Mouse (Mus musculus) liver, postnatal 0 days (tissue): ENCODE measurements at regions not wholly inside any gene's neighbourhood (a gene's known extent, or its start where the extent isn't known, plus 50 kb on each side); places are given as distances from the start of the nearest gene placed in this dataset.

Experiments
- CTCF ChIP-seq: sonication (generic); IDR thresholded peaks from 2 replicates; pipeline ENCODE4 v1.5.1; 2016; ENCODE audit warnings: antibody characterized with exemption, low read depth
- EP300 ChIP-seq: IDR thresholded peaks from 2 replicates; pipeline ENCODE4 v1.6.1; 2016; ENCODE audit warnings: antibody characterized with exemption, low read depth, mild to moderate bottlenecking

DNA sequence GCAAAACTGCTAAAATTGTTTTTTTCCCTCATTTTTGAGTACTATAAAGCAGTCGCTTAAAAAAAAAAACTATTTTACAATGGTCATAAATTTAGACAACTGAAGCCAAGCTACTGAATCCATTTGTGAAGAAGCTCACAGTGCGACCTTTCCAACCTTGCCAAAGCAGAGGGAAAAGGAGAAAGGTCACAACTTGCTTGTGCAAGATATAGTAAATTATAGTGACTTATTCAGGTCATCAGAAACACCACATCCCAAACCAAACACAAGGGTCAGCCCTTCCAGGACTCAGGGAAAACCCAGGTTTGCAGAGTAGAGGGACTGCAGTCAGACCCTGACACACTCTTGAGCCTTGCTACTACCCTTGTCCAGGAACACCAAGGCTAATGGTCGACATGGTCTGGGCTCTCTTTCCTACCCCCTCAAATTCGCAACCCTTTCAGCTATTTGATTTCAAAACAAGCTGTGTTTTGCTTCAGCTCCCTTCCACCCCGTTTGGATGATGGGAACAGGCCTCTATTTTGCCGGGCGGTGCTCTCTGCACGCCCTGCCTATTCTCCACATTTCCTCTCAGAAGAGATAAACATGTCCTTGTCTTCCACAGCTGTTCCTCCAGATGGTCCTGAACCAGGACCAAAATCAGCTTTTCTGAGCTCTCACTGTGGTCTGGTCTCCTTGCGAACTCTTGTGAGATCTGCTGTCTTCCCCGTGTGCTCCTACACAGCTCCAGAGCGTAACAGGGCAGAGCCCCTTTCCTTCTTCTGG lies 93.5 kb upstream of the Kcnk2 start:
- TF ChIP-seq CTCF (no peak), EP300 (no peak)
